Mouse (Mus musculus) forebrain, embryonic 12.5 days (tissue): ENCODE measurements at regions not wholly inside any gene's neighbourhood (a gene's known extent, or its start where the extent isn't known, plus 50 kb on each side); places are given as distances from the start of the nearest gene placed in this dataset.

Source experiments
- ATAC-seq: fragments of 200-750 bp; cut with Nextera tagmentation; 2 replicates; pipeline ENCODE4 v1.8.0; 2017; ENCODE audit warnings: moderate TSS enrichment; ENCODE audit not compliant: low FRiP score
- H3K27ac ChIP-seq: fragments of 300-500 bp; sonication (generic); 2 replicates; pipeline ENCODE4 v1.5.1; 2016; ENCODE audit warnings: mild to moderate bottlenecking
- H3K27me3 ChIP-seq: fragments of 300-500 bp; sonication (generic); 2 replicates; pipeline ENCODE4 v1.6.1; 2016; ENCODE audit warnings: mild to moderate bottlenecking
- H3K36me3 ChIP-seq: fragments of 300-500 bp; sonication (generic); replicated peaks from 2 replicates; pipeline ENCODE4 v1.6.1; 2016; ENCODE audit warnings: mild to moderate bottlenecking
- H3K4me1 ChIP-seq: fragments of 300-500 bp; sonication (generic); 2 replicates; pipeline ENCODE4 v1.6.1; 2016
- H3K4me2 ChIP-seq: fragments of 300-500 bp; sonication (generic); 2 replicates; pipeline ENCODE4 v1.6.1; 2016; ENCODE audit warnings: mild to moderate bottlenecking, moderate library complexity
- H3K4me3 ChIP-seq: fragments of 300-500 bp; sonication (generic); replicated peaks from 2 replicates; pipeline ENCODE4 v1.5.1; 2016; ENCODE audit warnings: mild to moderate bottlenecking
- H3K9ac ChIP-seq: fragments of 300-500 bp; sonication (generic); 2 replicates; pipeline ENCODE4 v1.6.1; 2016; ENCODE audit warnings: mild to moderate bottlenecking
- H3K9me3 ChIP-seq: fragments of 300-500 bp; sonication (generic); 2 replicates; pipeline ENCODE4 v1.6.1; 2016
- WGBS: fragments of 180-500 bp; shearing (Covaris S2); methylation state at CpG from one replicate; pipeline ENCODE4 v1.1.7; 2016; 5-methylcytosine and 5-hydroxymethylcytosine counted together

GRCm38 (mm10) chr3:52443856-52444255 is 175.7 kb downstream of the Foxo1 start:
- Histone ChIP-seq H3K4me2 (no peak overlapping the region), H3K27me3 (no peaks in the 10 kb centered on the region), H3K4me1 (peaks cover 10% of the 10 kb centered on the region), H3K4me3 (no peak overlapping the region), H3K27ac (no peak overlapping the region), H3K9me3 (no peaks in the 10 kb centered on the region), H3K9ac (no peak overlapping the region), H3K36me3 (no peaks in the 10 kb centered on the region)
- WGBS, result 27% methylated on average over 3 of the region's 3 CpGs
- ATAC-seq, result no peak

- no peak overlapping the region for H3K27ac ChIP-seq
- no peaks in the 10 kb centered on the region for H3K4me1 ChIP-seq
- no peaks in the 10 kb centered on the region for H3K27me3 ChIP-seq
- no peaks in the 10 kb centered on the region for H3K36me3 ChIP-seq
- H3K9ac ChIP-seq, result no peak overlapping the region
- H3K9me3 ChIP-seq, result no peaks in the 10 kb centered on the region
- WGBS, result 85% methylated on average over 8 of the region's 8 CpGs
- H3K4me3 ChIP-seq, result no peak overlapping the region
- no peak overlapping the region for H3K4me2 ChIP-seq
- ATAC-seq, result no peak
Observed at GRCm38 (mm10) chr3:52429014-52429589, 161.0 kb downstream of the Foxo1 start.

GRCm38 (mm10) chr3:52422826-52423225 is 154.7 kb downstream of the Foxo1 start:
- no peaks in the 10 kb centered on the region for H3K4me1 ChIP-seq
- H3K36me3 ChIP-seq, result no peaks in the 10 kb centered on the region
- no peak overlapping the region for H3K27ac ChIP-seq
- no peak overlapping the region for H3K9ac ChIP-seq
- H3K4me2 ChIP-seq, result no peak overlapping the region
- ATAC-seq, result no peak
- H3K27me3 ChIP-seq, result no peaks in the 10 kb centered on the region
- 94% methylated on average over 1 of the region's 1 CpGs for WGBS
- no peaks in the 10 kb centered on the region for H3K9me3 ChIP-seq
- H3K4me3 ChIP-seq, result no peak overlapping the region

GRCm38 (mm10) chr3:52416261-52416660 is 148.1 kb downstream of the Foxo1 start:
- Histone ChIP-seq H3K4me3 (no peak overlapping the region), H3K4me2 (no peak overlapping the region), H3K4me1 (peaks cover 18% of the 10 kb centered on the region), H3K9ac (no peak overlapping the region), H3K36me3 (no peaks in the 10 kb centered on the region), H3K9me3 (no peaks in the 10 kb centered on the region), H3K27me3 (0 out of 2 replicates have a peak, but pooled peaks cover 15% of the 10 kb centered on the region), H3K27ac (no peak overlapping the region)
- no peak for ATAC-seq
- WGBS, result 43% methylated on average over 6 of the region's 6 CpGs

GRCm38 (mm10) chr3:52415361-52415760 is 147.2 kb downstream of the Foxo1 start:
- Histone ChIP-seq H3K36me3 (no peaks in the 10 kb centered on the region), H3K4me1 (peaks cover 18% of the 10 kb centered on the region), H3K27me3 (0 out of 2 replicates have a peak, but pooled peaks cover 15% of the 10 kb centered on the region), H3K9ac (no peak overlapping the region), H3K9me3 (no peaks in the 10 kb centered on the region), H3K4me2 (no peak overlapping the region), H3K27ac (no peak overlapping the region), H3K4me3 (no peak overlapping the region)
- no peak for ATAC-seq
- 32% methylated on average over 6 of the region's 6 CpGs for WGBS

GRCm38 (mm10) chr3:52414017-52414416 is 145.9 kb downstream of the Foxo1 start:
- Histone ChIP-seq H3K9me3 (no peaks in the 10 kb centered on the region), H3K4me2 (no peak overlapping the region), H3K4me1 (peaks cover 18% of the 10 kb centered on the region), H3K4me3 (no peak overlapping the region), H3K27me3 (0 out of 2 replicates have a peak, but pooled peaks cover 15% of the 10 kb centered on the region), H3K27ac (no peak overlapping the region), H3K9ac (no peak overlapping the region), H3K36me3 (no peaks in the 10 kb centered on the region)
- no peak for ATAC-seq
- WGBS, result 37% methylated on average over 6 of the region's 6 CpGs

GRCm38 (mm10) chr3:52413187-52413746 is 145.1 kb downstream of the Foxo1 start:
- Histone ChIP-seq H3K4me2 (0 out of 2 replicates have a peak overlapping the region, but pooled peaks have one; percentile 8), H3K9ac (no peak overlapping the region), H3K4me3 (no peak overlapping the region), H3K27ac (no peak overlapping the region), H3K27me3 (0 out of 2 replicates have a peak, but pooled peaks cover 15% of the 10 kb centered on the region), H3K9me3 (no peaks in the 10 kb centered on the region), H3K4me1 (peaks cover 18% of the 10 kb centered on the region), H3K36me3 (no peaks in the 10 kb centered on the region)
- 0 out of 2 replicates have a peak, but pooled peaks have one; percentile 33 for ATAC-seq
- 5% methylated on average over 10 of the region's 10 CpGs for WGBS

GRCm38 (mm10) chr3:52411356-52411755 is 143.2 kb downstream of the Foxo1 start:
- no peaks in the 10 kb centered on the region for H3K9me3 ChIP-seq
- no peak overlapping the region for H3K9ac ChIP-seq
- no peak overlapping the region for H3K4me3 ChIP-seq
- no peak overlapping the region for H3K4me2 ChIP-seq
- 89% methylated on average over 5 of the region's 5 CpGs for WGBS
- H3K36me3 ChIP-seq, result no peaks in the 10 kb centered on the region
- 0 out of 2 replicates have a peak, but pooled peaks cover 18% of the 10 kb centered on the region for H3K27me3 ChIP-seq
- H3K4me1 ChIP-seq, result peaks cover 18% of the 10 kb centered on the region
- no peak overlapping the region for H3K27ac ChIP-seq
- ATAC-seq, result no peak

GRCm38 (mm10) chr3:52409465-52409864 is 141.3 kb downstream of the Foxo1 start:
- Histone ChIP-seq H3K27ac (no peak overlapping the region), H3K4me1 (peaks cover 18% of the 10 kb centered on the region), H3K36me3 (no peaks in the 10 kb centered on the region), H3K27me3 (0 out of 2 replicates have a peak, but pooled peaks cover 18% of the 10 kb centered on the region), H3K9ac (no peak overlapping the region), H3K4me3 (no peak overlapping the region), H3K4me2 (no peak overlapping the region), H3K9me3 (no peaks in the 10 kb centered on the region)
- no peak for ATAC-seq
- 66% methylated on average over 7 of the region's 7 CpGs for WGBS

- no peak overlapping the region for H3K4me3 ChIP-seq
- ATAC-seq, result no peak
- no peak overlapping the region for H3K4me2 ChIP-seq
- 74% methylated on average over 5 of the region's 5 CpGs for WGBS
- H3K36me3 ChIP-seq, result no peaks in the 10 kb centered on the region
- peaks cover under 1% of the 10 kb centered on the region for H3K4me1 ChIP-seq
- H3K27me3 ChIP-seq, result peaks cover 19% of the 10 kb centered on the region; the same call in 1 of the 2 replicates
- no peak overlapping the region for H3K27ac ChIP-seq
- H3K9ac ChIP-seq, result no peak overlapping the region
- no peaks in the 10 kb centered on the region for H3K9me3 ChIP-seq
Observed at GRCm38 (mm10) chr3:52406778-52407318, 138.7 kb downstream of the Foxo1 start.

- peaks cover 17% of the 10 kb centered on the region for H3K4me1 ChIP-seq
Observed at GRCm38 (mm10) chr3:52404636-52405035, 136.5 kb downstream of the Foxo1 start.

GRCm38 (mm10) chr3:52403032-52403431 is 134.9 kb downstream of the Foxo1 start:
- no peak overlapping the region for H3K4me3 ChIP-seq
- 97% methylated on average over 4 of the region's 4 CpGs for WGBS

More at GRCm38 (mm10) chr3:52404636-52405035, 136.5 kb downstream of the Foxo1 start:
- no peak for ATAC-seq
- peaks cover 22% of the 10 kb centered on the region; the same call in 1 of the 2 replicates for H3K27me3 ChIP-seq
- H3K9ac ChIP-seq, result no peak overlapping the region
- no peaks in the 10 kb centered on the region for H3K9me3 ChIP-seq
- 55% methylated on average over 4 of the region's 4 CpGs for WGBS
- H3K36me3 ChIP-seq, result no peaks in the 10 kb centered on the region
- H3K4me3 ChIP-seq, result no peak overlapping the region
- H3K27ac ChIP-seq, result no peak overlapping the region
- H3K4me2 ChIP-seq, result no peak overlapping the region

More at GRCm38 (mm10) chr3:52403032-52403431, 134.9 kb downstream of the Foxo1 start:
- no peak overlapping the region for H3K27ac ChIP-seq
- no peak for ATAC-seq
- peaks cover 17% of the 10 kb centered on the region for H3K4me1 ChIP-seq
- no peak overlapping the region for H3K9ac ChIP-seq
- H3K9me3 ChIP-seq, result no peaks in the 10 kb centered on the region
- H3K27me3 ChIP-seq, result peaks cover 27% of the 10 kb centered on the region
- H3K36me3 ChIP-seq, result no peaks in the 10 kb centered on the region
- no peak overlapping the region for H3K4me2 ChIP-seq
